Mouse (Mus musculus) embryonic facial prominence, embryonic 12.5 days (tissue): ENCODE measurements around the gene Traf4. TPM values are rescaled to one million over a fixed set of nuclear protein-coding genes. Genes with fewer than 3 reads are reported as not detected.

Experiments used
- ATAC-seq: fragments of 200-750 bp; cut with Nextera tagmentation; 2 replicates; pipeline ENCODE4 v1.8.0; 2017; ENCODE audit not compliant: insufficient number of reproducible peaks, insufficient read depth, low FRiP score, low TSS enrichment
- H3K27ac ChIP-seq: fragments of 300-500 bp; sonication (generic); 2 replicates; pipeline ENCODE4 v1.5.1; 2016; ENCODE audit warnings: mild to moderate bottlenecking
- H3K27me3 ChIP-seq: fragments of 300-500 bp; sonication (generic); 2 replicates; pipeline ENCODE4 v1.6.1; 2016; ENCODE audit warnings: mild to moderate bottlenecking, moderate library complexity
- H3K36me3 ChIP-seq: fragments of 300-500 bp; sonication (generic); 2 replicates; pipeline ENCODE4 v1.6.1; 2016; ENCODE audit warnings: mild to moderate bottlenecking
- H3K4me1 ChIP-seq: fragments of 300-500 bp; sonication (generic); 2 replicates; pipeline ENCODE4 v1.6.1; 2016
- H3K4me2 ChIP-seq: fragments of 300-500 bp; sonication (generic); replicated peaks from 2 replicates; pipeline ENCODE4 v1.6.1; 2016; ENCODE audit warnings: mild to moderate bottlenecking, moderate library complexity
- H3K4me3 ChIP-seq: fragments of 300-500 bp; sonication (generic); 2 replicates; pipeline ENCODE4 v1.5.1; 2016; ENCODE audit warnings: mild to moderate bottlenecking
- H3K9ac ChIP-seq: fragments of 300-500 bp; sonication (generic); 2 replicates; pipeline ENCODE4 v1.6.1; 2016; ENCODE audit warnings: mild to moderate bottlenecking, moderate library complexity
- H3K9me3 ChIP-seq: fragments of 300-500 bp; sonication (generic); 2 replicates; pipeline ENCODE4 v1.6.1; 2016; ENCODE audit warnings: mild to moderate bottlenecking, moderate library complexity
- WGBS: fragments of 180-500 bp; shearing (Covaris S2); methylation state at CpG from one replicate; pipeline ENCODE4 v1.1.7; 2016; 5-methylcytosine and 5-hydroxymethylcytosine counted together
- polyA plus RNA-seq: library from polyadenylated mRNA; unstranded; fragments of >200 nt; fragmentation: Nextera tagmentation; extraction: Ambion mirVana; gene quantifications from 2 replicates; pipeline ENCODE4 v1.2.1, GENCODE M21; 2016

Traf4 gene
- polyA plus RNA-seq = 119 and 122 TPM in 2 replicates

GRCm38 (mm10) chr11:78164924-78165760, at the start of gene Traf4:
TSS of gene Traf4 (minus strand) at chr11:78165589.
- Histone ChIP-seq H3K27me3 (no peaks in the 10 kb centered on the region), H3K4me1 (peaks cover 28% of the 10 kb centered on the region), H3K9me3 (no peaks in the 10 kb centered on the region), H3K4me3 (peak within 1 kb of the TSS; percentile 99), H3K36me3 (peaks cover 28% of the 10 kb centered on the region), H3K4me2 (peak within 1 kb of the TSS; percentile 76), H3K9ac (peak within 1 kb of the TSS; percentile 99), H3K27ac (peak within 1 kb of the TSS; percentile 100)
- WGBS = 1% methylated on average over 61 of the region's 78 CpGs
- ATAC-seq = peak; percentile 56

- H3K9me3 ChIP-seq = no peaks in the 10 kb centered on the region
Measured at GRCm38 (mm10) chr11:78213086-78213817, 47.9 kb upstream of the Traf4 start.

GRCm38 (mm10) chr11:78211513-78211912, 46.1 kb upstream of the Traf4 start:
- no peak overlapping the region for H3K9ac ChIP-seq
- 88% methylated on average over 5 of the region's 5 CpGs for WGBS
- H3K36me3 ChIP-seq = peaks cover 98% of the 10 kb centered on the region
- H3K4me2 ChIP-seq = no peak overlapping the region
- H3K27me3 ChIP-seq = no peaks in the 10 kb centered on the region
- no peak for ATAC-seq
- H3K27ac ChIP-seq = no peak overlapping the region
- H3K9me3 ChIP-seq = no peaks in the 10 kb centered on the region
- H3K4me1 ChIP-seq = no peaks in the 10 kb centered on the region
- no peak overlapping the region for H3K4me3 ChIP-seq

More at GRCm38 (mm10) chr11:78213086-78213817, 47.9 kb upstream of the Traf4 start:
- H3K27me3 ChIP-seq = no peaks in the 10 kb centered on the region
- 93% methylated on average over 14 of the region's 14 CpGs for WGBS
- no peaks in the 10 kb centered on the region for H3K4me1 ChIP-seq
- H3K4me3 ChIP-seq = no peak overlapping the region
- no peak overlapping the region for H3K9ac ChIP-seq
- no peak for ATAC-seq
- no peak overlapping the region for H3K27ac ChIP-seq
- no peak overlapping the region for H3K4me2 ChIP-seq
- H3K36me3 ChIP-seq = peaks cover 96% of the 10 kb centered on the region

GRCm38 (mm10) chr11:78210615-78211014, 45.2 kb upstream of the Traf4 start:
- Histone ChIP-seq H3K36me3 (peaks cover 96% of the 10 kb centered on the region), H3K9ac (no peak overlapping the region), H3K4me2 (no peak overlapping the region), H3K27ac (no peak overlapping the region), H3K27me3 (no peaks in the 10 kb centered on the region), H3K4me1 (no peaks in the 10 kb centered on the region), H3K4me3 (no peak overlapping the region), H3K9me3 (no peaks in the 10 kb centered on the region)
- WGBS = 66% methylated on average over 7 of the region's 7 CpGs
- ATAC-seq = no peak

GRCm38 (mm10) chr11:78209886-78210285, 44.5 kb upstream of the Traf4 start:
- Histone ChIP-seq H3K9me3 (no peaks in the 10 kb centered on the region), H3K4me1 (no peaks in the 10 kb centered on the region), H3K9ac (no peak overlapping the region), H3K27me3 (no peaks in the 10 kb centered on the region), H3K36me3 (peaks cover 98% of the 10 kb centered on the region), H3K27ac (no peak overlapping the region), H3K4me3 (no peak overlapping the region), H3K4me2 (no peak overlapping the region)
- ATAC-seq = no peak
- 94% methylated on average over 6 of the region's 6 CpGs for WGBS

- Histone ChIP-seq H3K27me3 (no peaks in the 10 kb centered on the region), H3K27ac (no peak overlapping the region), H3K4me2 (no peak overlapping the region), H3K4me1 (no peaks in the 10 kb centered on the region), H3K4me3 (no peak overlapping the region), H3K36me3 (peaks cover 88% of the 10 kb centered on the region), H3K9me3 (no peaks in the 10 kb centered on the region), H3K9ac (no peak overlapping the region)
- no peak for ATAC-seq
- 81% methylated on average over 7 of the region's 7 CpGs for WGBS
Measured at GRCm38 (mm10) chr11:78207190-78207589, 41.8 kb upstream of the Traf4 start.

GRCm38 (mm10) chr11:78205361-78206206, 40.2 kb upstream of the Traf4 start:
- H3K4me2 ChIP-seq = no peak overlapping the region
- WGBS = 79% methylated on average over 13 of the region's 13 CpGs
- H3K4me3 ChIP-seq = no peak overlapping the region
- 0 out of 2 replicates have a peak overlapping the region, but pooled peaks have one; percentile 25 for H3K27ac ChIP-seq
- peaks cover 72% of the 10 kb centered on the region for H3K36me3 ChIP-seq
- no peak overlapping the region for H3K9ac ChIP-seq
- H3K4me1 ChIP-seq = no peaks in the 10 kb centered on the region
- no peak for ATAC-seq
- H3K9me3 ChIP-seq = no peaks in the 10 kb centered on the region
- H3K27me3 ChIP-seq = no peaks in the 10 kb centered on the region

GRCm38 (mm10) chr11:78204287-78204686, 38.9 kb upstream of the Traf4 start:
- Histone ChIP-seq H3K9me3 (no peaks in the 10 kb centered on the region), H3K4me2 (no peak overlapping the region), H3K27me3 (no peaks in the 10 kb centered on the region), H3K27ac (no peak overlapping the region), H3K36me3 (peaks cover 59% of the 10 kb centered on the region), H3K4me3 (no peak overlapping the region), H3K4me1 (no peaks in the 10 kb centered on the region), H3K9ac (no peak overlapping the region)
- ATAC-seq = no peak
- WGBS = 84% methylated on average over 6 of the region's 6 CpGs

GRCm38 (mm10) chr11:78202372-78202771, 37.0 kb upstream of the Traf4 start:
- Histone ChIP-seq H3K4me2 (no peak overlapping the region), H3K9ac (no peak overlapping the region), H3K27ac (no peak overlapping the region), H3K27me3 (no peaks in the 10 kb centered on the region), H3K9me3 (no peaks in the 10 kb centered on the region), H3K4me1 (no peaks in the 10 kb centered on the region), H3K36me3 (peaks cover 39% of the 10 kb centered on the region), H3K4me3 (no peak overlapping the region)
- WGBS = 82% methylated on average over 3 of the region's 3 CpGs
- ATAC-seq = no peak

GRCm38 (mm10) chr11:78195101-78195863, 29.9 kb upstream of the Traf4 start:
- Histone ChIP-seq H3K36me3 (peaks cover 24% of the 10 kb centered on the region), H3K4me2 (peak overlapping the region; percentile 56), H3K4me1 (peaks cover 7% of the 10 kb centered on the region), H3K27me3 (no peaks in the 10 kb centered on the region), H3K4me3 (peak overlapping the region; percentile 40), H3K9ac (peak overlapping the region; percentile 21; the same call in 1 of the 2 replicates), H3K27ac (peak overlapping the region; percentile 48), H3K9me3 (no peaks in the 10 kb centered on the region)
- no peak; the same call in 1 of the 2 replicates for ATAC-seq
- WGBS = 64% methylated on average over 23 of the region's 23 CpGs
